Mouse (Mus musculus): ENCODE measurements around the gene Ildr1. TPM values are rescaled to one million over a fixed set of nuclear protein-coding genes. Genes with fewer than 3 reads are reported as not detected.

Gene Ildr1
- total RNA-seq, 1 experiment from 2014 or later = not detected

GRCm38 (mm10) chr16:36772996-36773395, 79.2 kb downstream of the Ildr1 start:
- no peak for DNase-seq

DNA sequence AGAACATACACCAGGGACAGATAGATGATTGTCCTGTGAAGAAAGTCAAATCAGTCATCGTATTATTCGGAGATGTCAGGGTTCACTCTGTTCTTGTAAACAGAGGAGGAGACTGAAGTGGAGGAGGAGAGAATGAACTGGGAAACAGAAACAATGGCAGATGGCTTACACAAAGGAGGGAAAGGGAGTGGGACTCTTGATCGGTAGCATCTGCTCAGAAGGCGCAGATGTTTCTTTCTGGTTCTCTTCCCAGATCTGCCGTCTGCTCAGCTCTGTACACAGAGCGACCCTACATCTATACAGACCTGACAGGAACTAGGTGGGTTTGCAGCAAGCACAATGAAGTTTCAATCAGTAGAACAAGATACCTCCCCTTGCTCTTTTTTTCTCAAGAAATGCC, 81.9 kb downstream of the Ildr1 start:
- no peak for DNase-seq

Other genes starting within 250 kb of the Ildr1 start
- gene Stfa3, start 238.6 kb upstream of the Ildr1 start, total RNA-seq (2021) = not detected in 2 replicates
- gene Casr, start 131.8 kb upstream of the Ildr1 start, total RNA-seq (2021) = not detected in 2 replicates
- 0.55 and 0.62 TPM in 2 replicates for gene Cd86, start 27.9 kb upstream of the Ildr1 start, total RNA-seq (2021)
- 1.1 and 1.7 TPM in 2 replicates for gene Slc15a2, start 91.0 kb downstream of the Ildr1 start, total RNA-seq (2021)
- gene Iqcb1, start 134.4 kb downstream of the Ildr1 start, total RNA-seq (2021) = 18.6 and 19.5 TPM in 2 replicates
- 1.4 and 1.6 TPM in 2 replicates for gene Eaf2, start 181.0 kb downstream of the Ildr1 start, total RNA-seq (2021)
- 60.8 and 97.3 TPM in 2 replicates for gene Golgb1, start 181.2 kb downstream of the Ildr1 start, total RNA-seq (2021)
- 6.5 and 10.5 TPM in 2 replicates for gene Hcls1, start 241.0 kb downstream of the Ildr1 start, total RNA-seq (2021)

Data from adrenal gland, postnatal 25 days (tissue).